Mouse (Mus musculus) lung, embryonic 15.5 days (tissue): ENCODE measurements around the gene Sema5b. TPM values are rescaled to one million over a fixed set of nuclear protein-coding genes. Genes with fewer than 3 reads are reported as not detected.

ENCODE experiments used
- ATAC-seq: fragments of 200-750 bp; cut with Nextera tagmentation; 2 replicates; pipeline ENCODE4 v1.8.0; 2017; ENCODE audit warnings: moderate number of reproducible peaks, borderline replicate concordance; ENCODE audit not compliant: low FRiP score, low TSS enrichment; ENCODE audit errors: extremely low read depth
- H3K27ac ChIP-seq: fragments of 300-500 bp; sonication (generic); 2 replicates; pipeline ENCODE4 v1.5.1; 2015; ENCODE audit warnings: moderate library complexity, mild to moderate bottlenecking, inconsistent platforms
- H3K27me3 ChIP-seq: fragments of 300-500 bp; sonication (generic); 2 replicates; pipeline ENCODE4 v1.6.1; 2015; ENCODE audit warnings: inconsistent platforms
- H3K36me3 ChIP-seq: fragments of 300-500 bp; sonication (generic); 2 replicates; pipeline ENCODE4 v1.6.1; 2015; ENCODE audit warnings: inconsistent platforms
- H3K4me1 ChIP-seq: fragments of 300-500 bp; sonication (generic); 2 replicates; pipeline ENCODE4 v1.6.1; 2015; ENCODE audit warnings: inconsistent platforms
- H3K4me2 ChIP-seq: fragments of 300-500 bp; sonication (generic); 2 replicates; pipeline ENCODE4 v1.6.1; 2015; ENCODE audit warnings: inconsistent platforms, mild to moderate bottlenecking, moderate library complexity
- H3K4me3 ChIP-seq: fragments of 300-500 bp; sonication (generic); 2 replicates; pipeline ENCODE4 v1.5.1; 2015; ENCODE audit warnings: mild to moderate bottlenecking, inconsistent platforms
- H3K9ac ChIP-seq: fragments of 300-500 bp; sonication (generic); 2 replicates; pipeline ENCODE4 v1.6.1; 2015; ENCODE audit warnings: inconsistent platforms
- H3K9me3 ChIP-seq: fragments of 300-500 bp; sonication (generic); 2 replicates; pipeline ENCODE4 v1.6.1; 2016; ENCODE audit warnings: inconsistent platforms
- WGBS: fragments of 180-500 bp; shearing (Covaris S2); methylation state at CpG from one replicate; pipeline ENCODE4 v1.1.7; 2015; 5-methylcytosine and 5-hydroxymethylcytosine counted together
- polyA plus RNA-seq: library from polyadenylated mRNA; unstranded; fragments of >200 nt; fragmentation: Nextera tagmentation; extraction: Ambion mirVana; gene quantifications from 2 replicates; pipeline ENCODE4 v1.2.1, GENCODE M21; 2015

Sema5b gene
- polyA plus RNA-seq, 1 experiment from 2014 or later: 4.5 TPM

- no peak for ATAC-seq
These were observed 160.9 kb downstream of the Sema5b start for GRCm38 (mm10) chr16:35701823-35702222.

DNA sequence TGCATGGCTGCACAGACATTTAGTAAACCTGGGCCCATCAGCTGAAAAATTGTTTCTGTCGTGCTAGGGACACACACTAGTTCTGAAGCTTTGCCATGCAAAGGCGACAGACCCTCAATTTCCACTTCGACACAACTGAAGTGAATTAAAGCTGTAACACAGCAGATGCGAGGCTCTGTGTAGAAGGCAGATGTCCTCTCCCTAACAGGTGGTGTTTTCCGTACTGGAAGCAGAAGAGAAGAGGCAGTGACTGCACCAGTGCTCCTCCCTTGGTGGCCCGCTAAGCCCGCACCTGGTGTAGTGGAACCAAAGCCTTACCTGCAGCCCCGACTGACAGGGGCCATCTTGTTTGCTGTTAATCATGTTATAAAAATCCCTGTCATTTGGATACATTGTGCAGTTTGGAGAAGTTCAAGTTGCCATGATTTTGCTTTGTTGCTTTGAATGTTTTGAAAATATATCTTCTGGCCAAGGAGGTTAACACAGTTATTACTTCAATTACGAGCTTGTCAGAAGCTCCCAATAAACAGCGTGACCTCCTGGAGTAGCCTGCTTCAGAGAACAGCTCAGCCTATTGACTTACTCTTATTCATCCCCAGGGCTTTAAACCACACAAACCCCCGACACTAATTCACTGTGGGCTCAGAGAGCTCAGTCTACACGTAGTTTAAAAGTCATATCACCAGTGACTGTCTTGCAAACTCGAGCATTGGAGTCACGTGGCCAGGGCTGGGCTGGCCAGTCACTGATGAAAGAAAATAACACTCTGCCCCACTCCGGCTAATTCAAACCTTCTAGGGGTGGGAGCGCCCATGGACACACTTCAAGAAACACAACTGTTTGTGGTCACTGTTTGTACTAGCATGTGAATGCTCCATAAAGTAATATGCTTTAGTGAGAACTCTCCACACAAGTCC is 163.1 kb downstream of the Sema5b start:
- Histone ChIP-seq H3K4me2 (no peak overlapping the region), H3K4me3 (no peak overlapping the region), H3K27me3 (no peaks in the 10 kb centered on the region), H3K9me3 (no peaks in the 10 kb centered on the region), H3K9ac (no peak overlapping the region), H3K36me3 (no peaks in the 10 kb centered on the region), H3K27ac (no peak overlapping the region), H3K4me1 (no peaks in the 10 kb centered on the region)
- WGBS: 77% methylated on average over 16 of the region's 16 CpGs
- ATAC-seq: no peak

More at GRCm38 (mm10) chr16:35701823-35702222, 160.9 kb downstream of the Sema5b start:
- Histone ChIP-seq H3K27me3 (no peaks in the 10 kb centered on the region), H3K4me2 (no peak overlapping the region), H3K27ac (no peak overlapping the region), H3K4me1 (no peaks in the 10 kb centered on the region), H3K9me3 (no peaks in the 10 kb centered on the region), H3K9ac (no peak overlapping the region), H3K4me3 (no peak overlapping the region), H3K36me3 (no peaks in the 10 kb centered on the region)
- WGBS: 42% methylated on average over 11 of the region's 11 CpGs

DNA sequence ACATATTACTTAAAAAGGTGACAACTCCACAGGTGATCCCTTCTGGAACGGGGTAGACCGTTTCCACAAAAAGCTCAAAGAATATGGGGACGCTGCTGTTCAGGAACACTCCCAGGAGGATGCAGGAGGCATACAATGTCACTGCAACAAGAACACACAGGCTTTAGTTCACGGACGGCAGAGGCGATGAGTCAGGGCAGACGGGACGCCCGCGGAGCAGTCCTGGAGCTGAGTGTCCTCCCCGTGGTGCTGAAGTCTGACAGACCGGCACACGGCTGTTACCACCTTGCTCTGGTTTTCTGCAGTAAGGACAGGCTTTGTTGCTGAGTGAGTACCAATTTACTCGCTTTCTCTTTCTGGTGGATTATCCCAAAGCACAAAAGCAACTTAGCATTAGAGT is 163.9 kb downstream of the Sema5b start:
- Histone ChIP-seq H3K36me3 (no peaks in the 10 kb centered on the region), H3K9me3 (no peaks in the 10 kb centered on the region), H3K27me3 (no peaks in the 10 kb centered on the region), H3K27ac (no peak overlapping the region), H3K9ac (no peak overlapping the region), H3K4me3 (no peak overlapping the region), H3K4me2 (no peak overlapping the region), H3K4me1 (no peaks in the 10 kb centered on the region)
- 67% methylated on average over 14 of the region's 14 CpGs for WGBS
- ATAC-seq: no peak

DNA sequence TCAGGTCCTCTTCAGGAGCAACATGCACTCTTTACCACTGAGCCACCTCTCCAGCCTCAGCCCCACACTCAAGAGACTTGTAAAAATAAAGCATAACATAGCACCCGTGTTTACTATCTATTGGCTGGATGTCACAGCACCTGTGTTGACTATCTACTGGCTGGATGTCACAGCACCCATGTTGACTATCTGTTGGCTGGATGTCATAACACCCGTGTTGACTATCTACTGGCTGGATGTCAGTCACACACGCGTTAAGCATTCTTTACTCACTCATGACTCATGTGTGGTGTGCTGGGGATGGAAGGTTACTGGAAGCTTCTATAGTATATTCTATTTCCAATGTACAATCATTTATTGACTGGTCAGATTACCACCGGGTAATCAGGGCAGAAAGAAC is 166.1 kb downstream of the Sema5b start:
- WGBS: 81% methylated on average over 5 of the region's 5 CpGs
- no peak overlapping the region for H3K4me2 ChIP-seq
- no peak overlapping the region for H3K27ac ChIP-seq
- H3K27me3 ChIP-seq: no peaks in the 10 kb centered on the region
- ATAC-seq: no peak
- no peak overlapping the region for H3K9ac ChIP-seq
- H3K9me3 ChIP-seq: no peaks in the 10 kb centered on the region
- no peaks in the 10 kb centered on the region for H3K4me1 ChIP-seq
- H3K4me3 ChIP-seq: no peak overlapping the region
- no peaks in the 10 kb centered on the region for H3K36me3 ChIP-seq

- no peaks in the 10 kb centered on the region for H3K36me3 ChIP-seq
- no peaks in the 10 kb centered on the region for H3K4me1 ChIP-seq
- no peak for ATAC-seq
- H3K9me3 ChIP-seq: no peaks in the 10 kb centered on the region
- no peak overlapping the region for H3K9ac ChIP-seq
- no peak overlapping the region for H3K27ac ChIP-seq
- no peaks in the 10 kb centered on the region for H3K27me3 ChIP-seq
- no peak overlapping the region for H3K4me3 ChIP-seq
- WGBS: 42% methylated on average over 7 of the region's 7 CpGs
- no peak overlapping the region for H3K4me2 ChIP-seq
These were observed 170.1 kb downstream of the Sema5b start for GRCm38 (mm10) chr16:35711004-35711403.

- no peaks in the 10 kb centered on the region for H3K4me1 ChIP-seq
- H3K4me2 ChIP-seq: no peak overlapping the region
- no peaks in the 10 kb centered on the region for H3K9me3 ChIP-seq
- H3K4me3 ChIP-seq: no peak overlapping the region
- no peak for ATAC-seq
- no peak overlapping the region for H3K9ac ChIP-seq
- H3K27ac ChIP-seq: no peak overlapping the region
- H3K27me3 ChIP-seq: no peaks in the 10 kb centered on the region
- 76% methylated on average over 7 of the region's 7 CpGs for WGBS
- H3K36me3 ChIP-seq: no peaks in the 10 kb centered on the region
These were observed 172.7 kb downstream of the Sema5b start for GRCm38 (mm10) chr16:35713606-35714005.

Other genes starting within 250 kb of the Sema5b start
- 45.2 and 47.4 TPM in 2 replicates for gene Sec22a, start 177.2 kb upstream of the Sema5b start, polyA plus RNA-seq
- 42.9 and 43.1 TPM in 2 replicates for gene Pdia5, start 50.3 kb upstream of the Sema5b start, polyA plus RNA-seq
- gene Dirc2, start 228.2 kb downstream of the Sema5b start, polyA plus RNA-seq: 13.0 and 13.7 TPM in 2 replicates
- gene Hspbap1, start 229.2 kb downstream of the Sema5b start, polyA plus RNA-seq: 14.3 and 14.6 TPM in 2 replicates